Mouse (Mus musculus): ENCODE data around the gene Gm21983. TPM values are rescaled to one million over a fixed set of nuclear protein-coding genes. Genes with fewer than 3 reads are reported as not detected.

Gm21983 gene
- polyA plus RNA-seq, 1 experiment from 2014 or later: 1.4 TPM

- ATAC-seq (ENCODE audit: low read depth): no peak
- Histone ChIP-seq H3K27me3 (ENCODE audit: control insufficient read depth, insufficient read depth, low read depth, low read length) (no peaks in the 10 kb centered on the region), H3K36me3 (ENCODE audit: control insufficient read depth, insufficient read depth, low read length) (peaks cover 12% of the 10 kb centered on the region), H3K4me3 (ENCODE audit: low read length) (peak overlapping the region; percentile 62), H3K4me2 (ENCODE audit: low read depth, low read length) (peak overlapping the region; percentile 89), H3K27ac (ENCODE audit: low read length) (no peak overlapping the region), H3K4me1 (replicated peaks; ENCODE audit: control insufficient read depth, insufficient read depth, low read length) (peaks cover 53% of the 10 kb centered on the region), H3K9ac (ENCODE audit: low read length) (peak overlapping the region; percentile 92; the same call in 1 of the 2 replicates), H3K9me3 (ENCODE audit: control insufficient read depth, low read length) (no peaks in the 10 kb centered on the region)
- 80% methylated on average over 33 of the region's 33 CpGs for WGBS
Measured at GRCm38 (mm10) chr7:27164112-27164947, 16.6 kb downstream of the Gm21983 start.

- H3K9ac ChIP-seq (ENCODE audit: low read length): peak overlapping the region; percentile 32
- WGBS: 51% methylated on average over 5 of the region's 5 CpGs
- H3K4me1 ChIP-seq (replicated peaks; ENCODE audit: control insufficient read depth, insufficient read depth, low read length): peaks cover 53% of the 10 kb centered on the region
- peaks cover 20% of the 10 kb centered on the region for H3K36me3 ChIP-seq (ENCODE audit: control insufficient read depth, insufficient read depth, low read length)
- peak overlapping the region; percentile 89 for H3K4me2 ChIP-seq (ENCODE audit: low read depth, low read length)
- no peak for ATAC-seq (ENCODE audit: low read depth)
- peak overlapping the region; percentile 5 for H3K4me3 ChIP-seq (ENCODE audit: low read length)
- H3K27me3 ChIP-seq (ENCODE audit: control insufficient read depth, insufficient read depth, low read depth, low read length): no peaks in the 10 kb centered on the region
- no peaks in the 10 kb centered on the region for H3K9me3 ChIP-seq (ENCODE audit: control insufficient read depth, low read length)
- peak overlapping the region; percentile 34 for H3K27ac ChIP-seq (ENCODE audit: low read length)
Measured at GRCm38 (mm10) chr7:27163450-27163805, 17.5 kb downstream of the Gm21983 start.

DNA sequence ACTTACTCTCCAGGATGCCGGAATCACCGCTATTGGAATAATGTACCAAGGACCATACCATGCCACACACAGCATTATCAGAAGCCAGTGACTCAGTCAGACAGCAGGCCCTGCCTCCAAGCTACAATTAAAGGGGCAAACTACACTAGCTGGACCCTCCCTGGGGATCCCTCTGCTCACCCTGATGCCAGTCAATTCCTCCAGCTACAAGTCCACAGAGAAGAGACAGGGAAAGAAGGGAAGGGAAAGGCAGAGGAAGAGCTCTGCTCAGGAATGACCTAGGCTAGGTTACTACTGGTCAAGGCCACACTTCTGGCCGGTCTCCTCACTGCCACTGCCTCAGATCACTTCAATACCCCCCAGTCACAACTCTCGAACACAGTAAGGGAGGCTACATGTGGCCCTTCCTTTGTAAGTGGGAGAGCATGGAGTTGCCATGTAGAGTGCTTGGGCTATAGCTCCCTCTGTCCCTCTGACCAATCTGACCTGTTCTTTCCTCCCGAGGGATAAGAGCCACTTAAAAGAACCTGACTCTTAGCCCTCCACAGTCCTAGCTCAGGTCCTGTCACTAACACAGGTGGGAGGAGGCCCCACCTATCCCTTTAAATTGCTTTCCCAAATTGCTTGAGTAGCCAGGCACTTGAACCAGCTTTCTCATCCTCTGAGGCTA is 18.0 kb downstream of the Gm21983 start:
- peaks cover 52% of the 10 kb centered on the region for H3K4me1 ChIP-seq (replicated peaks; ENCODE audit: control insufficient read depth, insufficient read depth, low read length)
- peak overlapping the region; percentile 32 for H3K9ac ChIP-seq (ENCODE audit: low read length)
- H3K27ac ChIP-seq (ENCODE audit: low read length): peak overlapping the region; percentile 34
- no peaks in the 10 kb centered on the region for H3K9me3 ChIP-seq (ENCODE audit: control insufficient read depth, low read length)
- peak overlapping the region; percentile 16 for H3K4me3 ChIP-seq (ENCODE audit: low read length)
- 64% methylated on average over 5 of the region's 5 CpGs for WGBS
- ATAC-seq (ENCODE audit: low read depth): no peak
- H3K27me3 ChIP-seq (ENCODE audit: control insufficient read depth, insufficient read depth, low read depth, low read length): no peaks in the 10 kb centered on the region
- H3K4me2 ChIP-seq (ENCODE audit: low read depth, low read length): peak overlapping the region; percentile 89
- H3K36me3 ChIP-seq (ENCODE audit: control insufficient read depth, insufficient read depth, low read length): peaks cover 21% of the 10 kb centered on the region

DNA sequence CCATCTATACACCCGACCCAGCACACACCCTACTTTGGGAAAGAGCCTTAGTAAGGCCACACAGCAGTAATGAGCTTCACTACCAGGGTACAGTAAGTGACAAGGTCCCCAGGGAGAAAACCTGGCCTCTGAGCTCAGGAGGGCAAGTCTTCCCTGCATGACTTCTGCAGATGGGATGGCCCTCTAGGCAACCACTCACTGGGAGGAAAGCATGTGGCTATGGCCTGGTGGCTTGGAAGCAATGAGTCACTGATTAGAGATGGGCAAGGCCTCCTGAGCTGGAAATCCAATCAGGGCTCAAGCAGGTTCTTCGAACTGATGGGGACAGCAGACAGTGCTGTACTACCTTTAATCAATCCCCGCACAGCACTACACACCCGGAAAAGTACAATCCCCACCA is 19.1 kb downstream of the Gm21983 start:
- H3K9ac ChIP-seq (ENCODE audit: low read length): peak overlapping the region; percentile 14; the same call in 1 of the 2 replicates
- H3K36me3 ChIP-seq (ENCODE audit: control insufficient read depth, insufficient read depth, low read length): peaks cover 27% of the 10 kb centered on the region
- H3K4me3 ChIP-seq (ENCODE audit: low read length): no peak overlapping the region
- H3K27ac ChIP-seq (ENCODE audit: low read length): no peak overlapping the region
- no peak overlapping the region for H3K4me2 ChIP-seq (ENCODE audit: low read depth, low read length)
- H3K4me1 ChIP-seq (replicated peaks; ENCODE audit: control insufficient read depth, insufficient read depth, low read length): peaks cover 44% of the 10 kb centered on the region
- ATAC-seq (ENCODE audit: low read depth): no peak
- H3K9me3 ChIP-seq (ENCODE audit: control insufficient read depth, low read length): no peaks in the 10 kb centered on the region
- 75% methylated on average over 4 of the region's 4 CpGs for WGBS
- no peaks in the 10 kb centered on the region for H3K27me3 ChIP-seq (ENCODE audit: control insufficient read depth, insufficient read depth, low read depth, low read length)

GRCm38 (mm10) chr7:27160921-27161320 is 20.0 kb downstream of the Gm21983 start:
- no peak for ATAC-seq (ENCODE audit: low read depth)
- 82% methylated on average over 3 of the region's 3 CpGs for WGBS
- peaks cover 27% of the 10 kb centered on the region for H3K36me3 ChIP-seq (ENCODE audit: control insufficient read depth, insufficient read depth, low read length)
- no peaks in the 10 kb centered on the region for H3K27me3 ChIP-seq (ENCODE audit: control insufficient read depth, insufficient read depth, low read depth, low read length)
- no peaks in the 10 kb centered on the region for H3K9me3 ChIP-seq (ENCODE audit: control insufficient read depth, low read length)
- H3K4me3 ChIP-seq (ENCODE audit: low read length): no peak overlapping the region
- H3K4me1 ChIP-seq (replicated peaks; ENCODE audit: control insufficient read depth, insufficient read depth, low read length): peaks cover 44% of the 10 kb centered on the region
- no peak overlapping the region for H3K27ac ChIP-seq (ENCODE audit: low read length)
- no peak overlapping the region for H3K9ac ChIP-seq (ENCODE audit: low read length)
- H3K4me2 ChIP-seq (ENCODE audit: low read depth, low read length): no peak overlapping the region

DNA sequence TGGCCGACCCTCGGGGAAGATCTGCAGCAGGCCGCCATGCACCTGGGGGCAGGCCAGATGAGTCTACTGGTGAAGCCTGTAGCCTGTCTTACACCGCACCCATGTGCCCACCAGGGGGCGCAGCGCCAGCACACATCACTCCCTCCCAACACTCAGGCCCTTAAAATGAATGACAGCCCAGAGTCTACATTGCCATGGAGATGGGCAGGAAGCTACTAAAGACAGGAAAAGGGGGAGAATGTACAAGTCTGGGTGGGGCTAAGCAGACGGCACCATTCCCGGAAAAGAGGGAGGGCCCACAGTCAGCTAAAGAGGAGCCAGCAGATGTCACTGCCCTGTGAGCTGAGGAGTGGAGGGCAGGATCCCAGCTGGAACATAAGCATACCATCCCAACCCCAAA is 21.0 kb downstream of the Gm21983 start:
- Histone ChIP-seq H3K4me3 (ENCODE audit: low read length) (no peak overlapping the region), H3K4me2 (ENCODE audit: low read depth, low read length) (no peak overlapping the region), H3K9me3 (ENCODE audit: control insufficient read depth, low read length) (no peaks in the 10 kb centered on the region), H3K9ac (ENCODE audit: low read length) (no peak overlapping the region), H3K36me3 (ENCODE audit: control insufficient read depth, insufficient read depth, low read length) (peaks cover 26% of the 10 kb centered on the region), H3K4me1 (replicated peaks; ENCODE audit: control insufficient read depth, insufficient read depth, low read length) (peaks cover 37% of the 10 kb centered on the region), H3K27ac (ENCODE audit: low read length) (peak overlapping the region; percentile 7; the same call in 1 of the 2 replicates), H3K27me3 (ENCODE audit: control insufficient read depth, insufficient read depth, low read depth, low read length) (no peaks in the 10 kb centered on the region)
- 7% methylated on average over 8 of the region's 8 CpGs for WGBS
- ATAC-seq (ENCODE audit: low read depth): peak; percentile 95

DNA sequence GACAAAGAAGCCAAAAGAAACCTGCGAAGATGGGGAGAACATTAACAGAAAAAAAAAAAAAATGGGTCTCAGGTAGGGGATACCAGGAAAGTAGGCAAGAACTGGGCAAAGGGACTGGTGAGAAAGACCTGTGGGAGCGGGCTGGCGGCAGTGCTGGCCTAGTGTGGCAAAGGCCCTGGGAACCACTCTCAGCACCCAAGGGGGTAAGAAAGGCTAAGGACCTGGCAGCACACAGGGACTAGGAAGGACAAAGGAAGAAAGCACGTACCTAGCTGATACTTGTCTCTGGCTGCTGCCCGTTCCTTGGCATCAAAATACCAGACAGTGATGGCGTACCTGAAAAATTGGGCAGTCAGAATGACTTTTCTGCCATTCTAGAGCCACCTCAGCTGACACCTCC is 21.6 kb downstream of the Gm21983 start:
- Histone ChIP-seq H3K4me3 (ENCODE audit: low read length) (no peak overlapping the region), H3K4me2 (ENCODE audit: low read depth, low read length) (no peak overlapping the region), H3K9me3 (ENCODE audit: control insufficient read depth, low read length) (no peaks in the 10 kb centered on the region), H3K4me1 (replicated peaks; ENCODE audit: control insufficient read depth, insufficient read depth, low read length) (peaks cover 31% of the 10 kb centered on the region), H3K27me3 (ENCODE audit: control insufficient read depth, insufficient read depth, low read depth, low read length) (no peaks in the 10 kb centered on the region), H3K36me3 (ENCODE audit: control insufficient read depth, insufficient read depth, low read length) (peaks cover 19% of the 10 kb centered on the region), H3K9ac (ENCODE audit: low read length) (no peak overlapping the region), H3K27ac (ENCODE audit: low read length) (no peak overlapping the region)
- 90% methylated on average over 6 of the region's 6 CpGs for WGBS
- no peak for ATAC-seq (ENCODE audit: low read depth)

GRCm38 (mm10) chr7:27158171-27158570 is 22.7 kb downstream of the Gm21983 start:
- Histone ChIP-seq H3K9ac (ENCODE audit: low read length) (no peak overlapping the region), H3K27me3 (ENCODE audit: control insufficient read depth, insufficient read depth, low read depth, low read length) (no peaks in the 10 kb centered on the region), H3K4me3 (ENCODE audit: low read length) (no peak overlapping the region), H3K4me1 (replicated peaks; ENCODE audit: control insufficient read depth, insufficient read depth, low read length) (peaks cover 21% of the 10 kb centered on the region), H3K4me2 (ENCODE audit: low read depth, low read length) (no peak overlapping the region), H3K27ac (ENCODE audit: low read length) (no peak overlapping the region), H3K36me3 (ENCODE audit: control insufficient read depth, insufficient read depth, low read length) (peaks cover 18% of the 10 kb centered on the region), H3K9me3 (ENCODE audit: control insufficient read depth, low read length) (no peaks in the 10 kb centered on the region)
- WGBS: 95% methylated on average over 9 of the region's 9 CpGs
- ATAC-seq (ENCODE audit: low read depth): no peak

DNA sequence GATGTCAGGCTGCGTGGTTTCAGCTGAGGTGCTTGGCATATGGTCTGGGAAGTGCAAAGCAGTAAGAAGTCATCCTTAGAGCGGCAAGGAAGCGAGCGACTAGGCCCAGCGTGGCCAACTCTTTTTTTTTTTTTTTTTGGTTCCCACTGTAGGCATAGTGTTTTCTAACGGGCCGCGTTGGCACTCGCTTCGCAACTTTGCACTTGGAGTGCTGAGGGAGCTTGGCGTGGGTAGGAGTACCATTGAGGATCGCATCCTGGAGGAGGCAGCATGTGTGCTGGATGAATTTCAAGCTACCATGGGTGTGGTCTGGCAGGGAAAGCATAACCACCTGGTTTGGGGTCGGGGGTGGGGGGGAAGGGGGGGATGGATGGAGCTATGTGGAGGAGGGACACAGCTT is 24.9 kb downstream of the Gm21983 start:
- H3K4me2 ChIP-seq (ENCODE audit: low read depth, low read length): no peak overlapping the region
- peaks cover 13% of the 10 kb centered on the region for H3K4me1 ChIP-seq (replicated peaks; ENCODE audit: control insufficient read depth, insufficient read depth, low read length)
- H3K36me3 ChIP-seq (ENCODE audit: control insufficient read depth, insufficient read depth, low read length): peaks cover 18% of the 10 kb centered on the region
- H3K27me3 ChIP-seq (ENCODE audit: control insufficient read depth, insufficient read depth, low read depth, low read length): no peaks in the 10 kb centered on the region
- no peak overlapping the region for H3K9ac ChIP-seq (ENCODE audit: low read length)
- H3K27ac ChIP-seq (ENCODE audit: low read length): no peak overlapping the region
- no peak for ATAC-seq (ENCODE audit: low read depth)
- WGBS: 71% methylated on average over 13 of the region's 13 CpGs
- H3K9me3 ChIP-seq (ENCODE audit: control insufficient read depth, low read length): no peaks in the 10 kb centered on the region
- no peak overlapping the region for H3K4me3 ChIP-seq (ENCODE audit: low read length)

All from lung, embryonic 16.5 days (tissue).